ENCODE assay signal across 10 mouse cellular contexts in genomic region chr17:6062793-6063192, GRCm38 (mm10).
"Had no signal": no experiment of that assay in that cellular context is flagged by ENCODE, and none has a peak within 500 bp of the region (broad histone marks: within the 10 kb centered on the region; RNA-seq: fewer than 3 reads in every experiment).

No protein-coding gene starts in this region.

- H3K4me2 ChIP-seq: limb, embryonic 13.5 days; midbrain, embryonic 12.5 days had no signal

- DNase-seq: kidney, postnatal 10 days; kidney, postnatal 4 days; left cerebral cortex, postnatal 4 days; lung, adult 18-20 months; right cerebral cortex, postnatal 25 days had no signal

- ATAC-seq: midbrain, embryonic 16.5 days had no signal

- H3K4me3 ChIP-seq: limb, embryonic 13.5 days; midbrain, embryonic 12.5 days had no signal

- H3K27me3 ChIP-seq: limb, embryonic 13.5 days; midbrain, embryonic 12.5 days had no signal

- H3K9me3 ChIP-seq: limb, embryonic 13.5 days; midbrain, embryonic 12.5 days had no signal

- H3K9ac ChIP-seq: limb, embryonic 13.5 days; liver, embryonic 14.5 days; midbrain, embryonic 12.5 days had no signal

- H3K4me1 ChIP-seq: limb, embryonic 13.5 days; midbrain, embryonic 12.5 days had no signal

- H3K27ac ChIP-seq: limb, embryonic 13.5 days; liver, embryonic 14.5 days; midbrain, embryonic 12.5 days; stomach, postnatal 0 days had no signal
